ENCODE assay signal across 24 mouse cellular contexts in genomic region chr1:128829536-128829935, GRCm38 (mm10).
DNase-seq lines count a peak whose midpoint lies in the region; ATAC-seq and TF ChIP-seq lines count a peak whose summit lies in the region.
"Had no signal": no experiment of that assay in that cellular context is flagged by ENCODE, and none has a peak within 500 bp of the region (broad histone marks: within the 10 kb centered on the region; RNA-seq: fewer than 3 reads in every experiment).

No protein-coding gene starts in this region.

- no peaks in the 10 kb centered on the region for H3K79me2 ChIP-seq in heart, adult 2 months (replicated peaks; ENCODE audit: control insufficient read depth, insufficient read depth, low read length)

- DNase-seq in heart, adult 2 months, result no peak
- DNase-seq in heart, postnatal 36 days, result no peak
- no peak for DNase-seq in kidney, adult 2 months
- peak; percentile 48 for DNase-seq in embryonic facial prominence, embryonic 14.5 days (ENCODE audit: low spot score)
- DNase-seq in lung, postnatal 25 days (ENCODE audit: low spot score), result peak; percentile 41
- DNase-seq in c-Kit-positive CD71-positive TER-119-positive erythroid progenitor cells, embryonic 14.5 days (ENCODE audit: low spot score), result no peak
- no peak for DNase-seq in layer of hippocampus, postnatal 14 days (ENCODE audit: low spot score in 2 of 2)
- DNase-seq: adrenal gland, postnatal 14 days; cerebellum, adult 11-12 months; forebrain, postnatal 0 days; kidney, adult 8-10 months; kidney, postnatal 4 days; layer of hippocampus, adult 9-11 months; right cerebral cortex, postnatal 14 days; spleen, adult 18-20 months had no signal

- ATAC-seq in kidney, embryonic 16.5 days (ENCODE audit: low FRiP score, low TSS enrichment), result 0 out of 2 replicates have a peak, but pooled peaks have one; percentile 23
- ATAC-seq in embryonic facial prominence, embryonic 14.5 days (ENCODE audit: low read depth), result no peak
- ATAC-seq: forebrain, postnatal 0 days; inflammation-experienced regulatory T-cells, adult 6 months; midbrain, embryonic 15.5 days had no signal

- no peak overlapping the region for H3K4me2 ChIP-seq in kidney, embryonic 16.5 days (replicated peaks; ENCODE audit: low read depth, low read length)
- no peak overlapping the region for H3K4me2 ChIP-seq in embryonic facial prominence, embryonic 14.5 days (ENCODE audit: low read depth, low read length)
- H3K4me2 ChIP-seq: heart, embryonic 15.5 days; liver, embryonic 11.5 days; lung, embryonic 15.5 days; midbrain, embryonic 15.5 days had no signal

- H3K4me3 ChIP-seq in heart, adult 2 months, result no peak overlapping the region
- H3K4me3 ChIP-seq in kidney, embryonic 16.5 days (ENCODE audit: low read length), result no peak overlapping the region
- H3K4me3 ChIP-seq in kidney, adult 2 months (ENCODE audit: insufficient read depth, low read depth, low read length), result no peak overlapping the region
- no peak overlapping the region for H3K4me3 ChIP-seq in embryonic facial prominence, embryonic 14.5 days (ENCODE audit: low read depth, low read length)
- H3K4me3 ChIP-seq: forebrain, embryonic 10.5 days; heart, embryonic 15.5 days; lung, embryonic 15.5 days; midbrain, embryonic 15.5 days; myocyte had no signal

- TF ChIP-seq CTCF in heart, adult 2 months (IDR thresholded peaks at IDR 0.05), result no peak
- no peak for TF ChIP-seq CTCF in kidney, adult 2 months (conservative IDR thresholded peaks at IDR 0.05; ENCODE audit: insufficient read depth, insufficient read length, low read depth, low read length)

- no peaks in the 10 kb centered on the region for H3K36me3 ChIP-seq in heart, adult 2 months (ENCODE audit: control insufficient read depth, insufficient read depth, low read length)
- H3K36me3 ChIP-seq in kidney, embryonic 16.5 days (ENCODE audit: insufficient read depth, low read length), result no peaks in the 10 kb centered on the region
- H3K36me3 ChIP-seq in kidney, adult 2 months (ENCODE audit: control insufficient read depth, insufficient read depth, low read length), result no peaks in the 10 kb centered on the region
- no peaks in the 10 kb centered on the region for H3K36me3 ChIP-seq in embryonic facial prominence, embryonic 14.5 days (ENCODE audit: control insufficient read depth, insufficient read depth, low read length)
- H3K36me3 ChIP-seq: forebrain, embryonic 10.5 days; heart, embryonic 15.5 days; lung, embryonic 15.5 days; midbrain, embryonic 15.5 days had no signal

- no peaks in the 10 kb centered on the region for H3K4me1 ChIP-seq in heart, adult 2 months (ENCODE audit: control insufficient read depth, insufficient read depth, low read length)
- H3K4me1 ChIP-seq in kidney, embryonic 16.5 days (ENCODE audit: insufficient read depth, low read length), result peaks cover 4% of the 10 kb centered on the region; the same call in 1 of the 2 replicates
- no peaks in the 10 kb centered on the region for H3K4me1 ChIP-seq in kidney, adult 2 months (ENCODE audit: control insufficient read depth, insufficient read depth, low read length)
- no peaks in the 10 kb centered on the region for H3K4me1 ChIP-seq in embryonic facial prominence, embryonic 14.5 days (ENCODE audit: control insufficient read depth, insufficient read depth, low read length)
- H3K4me1 ChIP-seq: heart, embryonic 15.5 days had no signal

- intact Hi-C loops in heart, adult 2 months (cut with DNase I), result no loop called here
- intact Hi-C loops in heart, postnatal 36 days (cut with DNase I), result no loop called here

- H3K27ac ChIP-seq in heart, adult 2 months, result peak overlapping the region; percentile 33
- no peak overlapping the region for H3K27ac ChIP-seq in kidney, embryonic 16.5 days (ENCODE audit: low read length)
- no peak overlapping the region for H3K27ac ChIP-seq in kidney, adult 2 months (ENCODE audit: insufficient read depth, low read depth, low read length)
- H3K27ac ChIP-seq in embryonic facial prominence, embryonic 14.5 days (replicated peaks; ENCODE audit: low read depth, low read length), result no peak overlapping the region
- H3K27ac ChIP-seq: heart, embryonic 15.5 days; lung, embryonic 15.5 days; midbrain, embryonic 15.5 days had no signal

- no peaks in the 10 kb centered on the region for H3K9me3 ChIP-seq in kidney, embryonic 16.5 days (ENCODE audit: low read length)
- H3K9me3 ChIP-seq in embryonic facial prominence, embryonic 14.5 days (ENCODE audit: control insufficient read depth, low read length), result no peaks in the 10 kb centered on the region
- H3K9me3 ChIP-seq: forebrain, embryonic 10.5 days; heart, embryonic 15.5 days; lung, embryonic 15.5 days; midbrain, embryonic 15.5 days had no signal

- TF ChIP-seq POLR2A in heart, adult 2 months (IDR thresholded peaks at IDR 0.05; ENCODE audit: insufficient read depth, low read depth, low read length), result no peak
- TF ChIP-seq POLR2A in kidney, adult 2 months (IDR thresholded peaks at IDR 0.05; ENCODE audit: low read depth, low read length), result no peak

- no peaks in the 10 kb centered on the region for H3K27me3 ChIP-seq in heart, adult 2 months (ENCODE audit: control insufficient read depth, insufficient read depth, low read length)
- no peaks in the 10 kb centered on the region for H3K27me3 ChIP-seq in kidney, embryonic 16.5 days (ENCODE audit: insufficient read depth, low read length)
- H3K27me3 ChIP-seq in kidney, adult 2 months (replicated peaks; ENCODE audit: control insufficient read depth, insufficient read depth, low read length), result no peaks in the 10 kb centered on the region
- no peaks in the 10 kb centered on the region for H3K27me3 ChIP-seq in embryonic facial prominence, embryonic 14.5 days (replicated peaks; ENCODE audit: control insufficient read depth, insufficient read depth, low read length)
- H3K27me3 ChIP-seq: CH12.LX; heart, embryonic 15.5 days; lung, embryonic 15.5 days; midbrain, embryonic 15.5 days had no signal

- 37% methylated on average over 2 of the region's 2 CpGs for WGBS in heart, adult 2 months
- WGBS in kidney, embryonic 16.5 days, result 28% methylated on average over 2 of the region's 2 CpGs
- WGBS in kidney, adult 2 months, result 45% methylated on average over 2 of the region's 2 CpGs
- 20% methylated on average over 2 of the region's 2 CpGs for WGBS in embryonic facial prominence, embryonic 14.5 days

- no peak for TF ChIP-seq EP300 in heart, adult 2 months (IDR thresholded peaks at IDR 0.05; ENCODE audit: insufficient read depth, low read depth, low read length)

- H3K9ac ChIP-seq in heart, adult 2 months (ENCODE audit: low read depth, low read length), result no peak overlapping the region
- no peak overlapping the region for H3K9ac ChIP-seq in kidney, embryonic 16.5 days (replicated peaks; ENCODE audit: low read length)
- H3K9ac ChIP-seq in embryonic facial prominence, embryonic 14.5 days (ENCODE audit: low read depth, low read length), result no peak overlapping the region
- H3K9ac ChIP-seq: forebrain, postnatal 0 days; heart, embryonic 15.5 days; lung, embryonic 15.5 days; midbrain, embryonic 15.5 days had no signal

Comparison
In these comparisons a context has a peak if more than half of its experiments do, and no peak if none do; other contexts are left out.
1. DNase-seq: peak in embryonic facial prominence, embryonic 14.5 days (single experiment) and lung, postnatal 25 days (single experiment); none in heart, adult 2 months (0 of 2), heart, postnatal 36 days (0 of 2), kidney, adult 2 months (single experiment), c-Kit-positive CD71-positive TER-119-positive erythroid progenitor cells, embryonic 14.5 days (single experiment) and layer of hippocampus, postnatal 14 days (0 of 2).